Mouse (Mus musculus) cortical plate, adult 2 months (tissue): ENCODE data around the gene Nsdhl.

Source experiments
- CTCF ChIP-seq: fragments of 200-500 bp; IDR thresholded peaks from 2 replicates; pipeline ENCODE4 v1.5.1; 2011; ENCODE audit warnings: mild to moderate bottlenecking, control low read depth, low read length; ENCODE audit not compliant: insufficient read depth; ENCODE audit errors: extremely low read depth
- POLR2A ChIP-seq: fragments of 200-500 bp; IDR thresholded peaks from 2 replicates; pipeline ENCODE4 v1.6.1; 2011; ENCODE audit warnings: mild to moderate bottlenecking, low read length, control low read depth; ENCODE audit not compliant: insufficient read depth; ENCODE audit errors: extremely low read depth

DNA sequence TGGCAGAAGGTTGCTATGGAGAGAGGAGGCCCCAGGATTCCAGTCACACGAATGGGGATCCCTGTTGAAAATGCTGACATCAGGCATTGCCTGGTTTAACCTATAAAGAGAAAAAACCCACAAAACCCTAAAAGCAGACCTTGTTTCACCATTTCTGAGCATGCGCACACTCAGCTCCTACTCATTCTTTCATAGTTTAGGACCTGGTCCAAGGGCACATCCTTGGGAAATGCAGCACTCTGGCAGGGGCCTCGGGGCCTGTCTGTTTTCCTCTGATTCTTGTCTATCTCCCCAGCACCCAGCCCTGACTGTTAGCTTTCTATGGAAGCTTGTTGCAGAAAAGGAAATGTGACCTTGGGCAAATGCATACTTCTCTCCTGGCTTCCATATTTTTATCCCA, 72.2 kb downstream of the Nsdhl start:
- TF ChIP-seq CTCF (no peak), POLR2A (no peak)
